Mouse (Mus musculus) MEL (cell line): ENCODE data around the gene Fam98b.

Source experiments
- CTCF ChIP-seq, 3 experiments: IDR thresholded peaks in 2 of 3; conservative IDR thresholded peaks in 1 of 3; 2 replicates each; pipeline ENCODE4 v1.5.1; 2011 to 2012; ENCODE audit warnings: low read length in 3 of 3, low read depth in 2 of 3, mild to moderate bottlenecking in 2 of 3, improper control_type of control experiment in 1 of 3, inconsistent platforms in 1 of 3, mixed read lengths in 1 of 3, moderate library complexity in 1 of 3; ENCODE audit not compliant: control insufficient read depth in 1 of 3, insufficient read depth in 1 of 3, poor library complexity in 1 of 3, severe bottlenecking in 1 of 3
- GABPA ChIP-seq: IDR thresholded peaks from 2 replicates; pipeline ENCODE4 v1.6.1; 2012; ENCODE audit warnings: low read depth, mild to moderate bottlenecking, inconsistent platforms, low read length, improper control_type of control experiment, moderate library complexity
- HCFC1 ChIP-seq: IDR thresholded peaks from 2 replicates; pipeline ENCODE4 v1.6.1; 2012; ENCODE audit warnings: low read depth, mild to moderate bottlenecking, inconsistent platforms, low read length, improper control_type of control experiment, moderate library complexity
- MXI1 ChIP-seq: IDR thresholded peaks from 2 replicates; pipeline ENCODE4 v1.6.1; 2011; ENCODE audit warnings: mild to moderate bottlenecking, low read depth, low read length, improper control_type of control experiment

DNA sequence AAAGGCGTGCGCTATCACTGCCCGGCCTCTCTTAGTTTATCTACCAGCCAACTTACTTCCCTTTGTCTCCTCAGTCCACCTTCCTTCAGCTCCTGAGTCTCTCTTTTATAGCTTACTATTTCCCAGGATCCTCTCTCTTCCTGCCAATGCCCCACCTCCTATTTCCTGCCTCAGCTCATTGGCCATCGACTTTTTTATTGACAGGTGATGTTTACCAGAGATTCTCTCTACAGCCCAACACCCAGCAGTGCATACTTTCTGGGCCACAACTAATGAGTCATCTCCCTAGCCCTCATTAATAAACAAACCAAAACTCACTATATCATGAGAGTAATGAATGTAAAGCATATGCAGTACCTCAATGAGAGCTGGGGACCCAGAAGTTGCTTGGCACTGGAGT lies 30.0 kb upstream of the Fam98b start:
- TF ChIP-seq HCFC1 (no peak), GABPA (no peak), MXI1 (no peak), CTCF (IDR thresholded peaks at IDR 0.05 in 2 of 3, conservative IDR thresholded peaks at IDR 0.05 in 1 of 3; ENCODE audit: control insufficient read depth in 1 of 3, insufficient read depth in 1 of 3, low read depth in 2 of 3, low read length in 3 of 3, poor library complexity in 1 of 3, severe bottlenecking in 1 of 3) (no peak)
